Mouse (Mus musculus): ENCODE measurements around the gene Mrpl12. TPM values are rescaled to one million over a fixed set of nuclear protein-coding genes. Genes with fewer than 3 reads are reported as not detected.
A peak's percentile ranks its signal among the peaks of the same experiment; 100 is the strongest.

The Mrpl12 gene
- total RNA-seq (2017) = 20.8 and 24.1 TPM in 2 replicates

DNA sequence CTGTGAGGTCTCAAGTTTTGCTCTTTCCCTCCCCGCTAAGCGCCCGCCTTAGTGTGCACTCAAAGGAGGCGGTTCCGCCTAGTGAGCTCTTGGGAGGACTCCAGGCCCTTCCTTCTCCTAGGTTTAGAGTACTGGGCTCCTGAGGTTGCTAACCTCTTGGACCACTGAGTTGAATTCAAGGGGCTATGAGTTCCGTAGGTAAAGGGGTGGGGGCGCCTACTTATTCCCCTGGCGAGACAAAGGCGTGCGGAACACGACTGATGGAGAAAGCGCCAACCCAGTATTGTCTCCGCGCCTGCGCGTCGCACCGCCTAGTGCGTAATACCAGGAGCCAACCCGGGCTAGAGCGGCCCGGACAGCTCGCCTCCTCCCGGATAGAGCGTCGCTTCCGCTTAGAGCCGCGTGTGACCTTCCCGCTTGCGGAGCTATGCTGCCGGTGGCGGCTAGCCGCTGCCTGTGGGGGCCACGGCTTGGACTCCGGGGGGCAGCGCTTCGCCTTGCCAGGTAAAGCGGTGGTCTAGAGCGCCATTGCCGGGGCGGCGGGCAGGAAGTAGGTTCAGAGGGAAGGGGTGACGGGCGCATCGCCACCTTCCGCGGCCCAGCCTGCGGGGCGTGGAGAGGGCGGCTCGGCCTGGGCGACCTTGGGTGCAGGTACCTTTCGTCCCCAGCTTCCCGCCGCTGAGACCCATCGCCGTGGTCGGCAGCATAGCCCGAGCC is at the start of gene Mrpl12:
TSS of gene Mrpl12 (plus strand) at position 349 of the 717 bp plus-strand sequence.
- peak; percentile 88 for ATAC-seq (ENCODE audit: extremely low read depth, insufficient number of reproducible peaks, low FRiP score, poor library complexity, severe bottlenecking)

DNA sequence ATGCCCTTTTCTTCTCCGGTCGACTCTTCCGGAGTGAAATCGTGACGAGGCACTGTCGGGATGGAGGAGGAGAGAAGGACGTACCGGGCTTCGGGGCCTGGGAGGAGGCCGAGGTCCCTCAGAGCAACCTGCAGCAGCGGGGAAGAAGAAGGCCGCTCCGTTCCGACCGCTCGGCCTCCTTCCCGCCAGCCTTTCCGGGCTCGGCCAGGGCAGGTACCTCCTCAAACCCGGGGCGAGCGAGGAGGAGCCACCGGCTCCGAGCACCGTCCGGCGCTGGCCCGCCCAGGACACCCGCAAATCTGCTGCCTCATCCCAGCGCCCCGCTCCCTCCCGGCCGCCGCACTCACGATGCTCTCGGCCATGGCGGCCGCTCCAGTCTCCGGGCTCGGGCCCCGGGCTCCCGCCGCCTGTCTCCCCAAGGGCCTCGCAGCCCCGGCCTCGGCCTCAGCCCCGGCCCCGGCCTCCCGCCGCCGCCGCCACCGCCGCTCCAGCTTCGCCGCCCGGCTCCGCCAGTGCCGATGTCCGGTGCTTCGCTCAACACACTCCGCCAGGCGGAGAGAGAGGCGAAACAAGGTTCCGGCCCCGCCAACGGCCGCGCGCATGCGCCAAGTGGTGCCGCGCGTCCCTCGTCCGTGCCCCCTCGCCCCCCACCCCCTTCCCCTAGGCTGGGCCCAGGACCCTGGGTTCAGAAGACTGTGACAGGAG is 47.1 kb upstream of the Mrpl12 start, which contains the start of gene Nploc4:
TSS of gene Nploc4 (minus strand) at position 557 of the 705 bp plus-strand sequence.
- peak; percentile 83 for ATAC-seq (ENCODE audit: extremely low read depth, insufficient number of reproducible peaks, low FRiP score, poor library complexity, severe bottlenecking)

DNA sequence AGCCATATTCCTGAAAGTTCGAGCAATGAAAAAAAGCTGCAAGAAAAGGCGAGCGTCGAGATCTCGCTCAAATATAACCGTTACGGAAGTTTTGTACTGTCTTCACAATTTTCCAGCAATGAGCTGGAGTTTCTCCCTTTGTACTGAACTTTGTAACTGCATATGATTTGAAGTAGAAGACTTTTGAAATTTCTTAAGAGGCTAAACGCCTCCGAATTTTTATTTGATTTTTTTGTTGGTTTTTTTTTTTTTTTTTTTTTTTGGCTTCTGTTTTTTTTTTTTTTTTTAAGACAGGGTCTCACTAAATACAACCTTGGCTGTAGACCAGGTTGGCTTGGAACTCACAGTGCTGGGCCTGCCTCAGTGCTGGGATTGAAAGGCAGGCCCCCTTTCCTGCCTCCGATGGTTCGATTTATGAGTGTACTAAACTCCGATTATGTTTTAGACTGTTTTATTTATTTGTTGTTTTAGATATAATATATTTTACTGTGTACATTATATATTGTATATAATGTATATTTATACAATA is 46.5 kb upstream of the Mrpl12 start:
- no peak for ATAC-seq (ENCODE audit: extremely low read depth, insufficient number of reproducible peaks, low FRiP score, poor library complexity, severe bottlenecking)

DNA sequence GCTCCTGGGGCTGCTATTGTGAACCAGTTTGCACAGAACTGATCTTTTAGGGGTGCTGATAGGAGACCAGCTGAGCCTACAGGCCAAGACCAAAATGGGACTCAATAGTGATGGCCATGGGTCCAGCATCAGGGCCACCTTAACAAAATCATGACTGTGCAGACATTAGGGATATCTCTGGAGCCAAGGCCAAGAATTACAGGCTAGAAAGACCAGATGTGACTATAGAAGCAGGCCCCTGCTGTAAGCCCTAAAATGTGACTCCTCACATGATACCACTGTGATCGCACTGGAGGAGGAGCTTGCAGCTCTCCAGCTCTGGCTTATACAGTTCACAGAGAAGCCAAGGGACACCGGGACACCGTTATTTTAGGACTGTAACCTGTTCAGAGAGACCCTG is 42.1 kb upstream of the Mrpl12 start, which contains the start of gene Tspan10:
TSS of gene Tspan10 (plus strand) at position 301 of the 400 bp plus-strand sequence.
- ATAC-seq (ENCODE audit: extremely low read depth, insufficient number of reproducible peaks, low FRiP score, poor library complexity, severe bottlenecking) = no peak

DNA sequence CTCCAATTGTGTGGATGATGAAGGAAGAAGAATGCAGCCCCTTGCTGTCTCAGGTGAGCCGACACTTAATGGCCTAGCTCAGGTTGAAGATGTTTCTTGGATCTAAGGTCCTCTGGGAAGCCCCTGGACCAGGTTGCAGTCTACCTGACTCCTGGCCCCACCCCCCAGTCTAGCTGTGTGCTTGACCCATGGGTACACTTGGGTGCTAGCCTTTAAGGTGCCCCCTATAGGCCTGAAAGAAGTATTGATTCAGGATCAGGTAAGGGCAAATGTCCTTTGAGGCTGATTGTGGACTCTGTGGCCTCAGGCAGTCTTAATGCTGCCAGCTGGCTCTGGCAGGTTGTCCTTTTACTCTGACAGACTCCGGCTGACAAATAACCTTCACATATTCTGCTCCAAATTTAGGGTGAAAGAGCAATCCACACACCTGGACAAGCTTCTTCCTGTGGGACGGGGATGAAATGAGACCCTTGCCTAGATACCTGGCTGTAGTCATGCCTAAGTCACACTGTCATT is 41.6 kb upstream of the Mrpl12 start:
- no peak for ATAC-seq (ENCODE audit: extremely low read depth, insufficient number of reproducible peaks, low FRiP score, poor library complexity, severe bottlenecking)

DNA sequence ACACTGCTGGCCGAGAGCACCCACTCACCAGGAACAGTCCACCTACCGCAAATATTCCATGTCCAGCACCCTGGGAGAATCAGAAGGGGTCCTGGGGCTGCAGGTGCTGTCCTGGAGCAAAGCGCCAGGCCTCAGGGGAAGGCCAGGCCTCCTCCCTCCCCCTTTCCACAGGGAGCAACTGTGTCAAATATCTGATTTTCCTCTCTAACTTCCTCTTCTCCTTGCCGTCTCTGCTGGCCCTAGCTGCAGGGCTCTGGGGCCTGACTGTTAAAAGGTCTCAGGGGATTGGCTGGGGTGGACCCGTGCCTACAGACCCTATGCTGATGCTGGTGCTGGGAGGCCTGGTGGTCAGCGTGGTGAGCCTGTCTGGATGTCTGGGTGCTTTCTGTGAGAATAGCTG is 40.3 kb upstream of the Mrpl12 start:
- ATAC-seq (ENCODE audit: extremely low read depth, insufficient number of reproducible peaks, low FRiP score, poor library complexity, severe bottlenecking) = no peak

DNA sequence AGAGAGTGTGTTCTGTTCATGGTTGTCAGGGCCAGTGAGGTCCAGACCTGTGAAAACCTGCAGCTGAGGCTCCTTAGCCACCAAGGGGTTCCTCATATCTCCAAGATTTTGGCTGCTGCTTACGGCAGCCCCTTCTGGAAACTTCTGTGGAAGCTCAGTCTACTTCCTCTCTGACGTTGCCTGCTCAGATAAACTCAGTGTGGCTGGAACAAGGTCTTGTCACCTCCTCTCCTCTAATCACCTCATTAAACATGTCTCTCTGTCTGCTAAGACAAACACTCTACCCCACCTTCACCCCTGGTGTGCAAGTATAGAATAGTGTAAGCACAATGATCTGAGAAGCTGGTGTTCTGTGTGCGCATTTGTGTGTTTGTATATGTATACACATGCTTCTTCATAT is 38.9 kb upstream of the Mrpl12 start:
- ATAC-seq (ENCODE audit: extremely low read depth, insufficient number of reproducible peaks, low FRiP score, poor library complexity, severe bottlenecking) = no peak

DNA sequence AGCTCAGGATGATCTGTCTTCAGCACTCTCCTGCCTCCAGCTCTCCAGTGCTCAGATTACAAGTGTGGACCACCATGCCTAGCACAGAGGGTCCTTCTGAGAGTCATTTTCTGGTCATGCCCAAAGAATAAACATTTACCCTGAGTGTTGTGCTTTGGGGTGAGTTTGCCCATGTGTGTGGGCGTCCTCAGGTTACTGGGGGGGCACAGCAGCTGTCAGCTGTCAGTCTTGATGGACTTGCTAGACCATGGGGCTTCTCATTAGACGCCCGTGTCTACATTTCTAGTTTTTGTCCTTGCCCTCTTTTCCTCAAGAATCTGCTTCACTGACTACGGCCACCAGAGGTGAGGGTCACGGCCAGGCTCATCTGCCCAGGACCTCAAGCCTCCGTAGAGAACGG is 37.2 kb upstream of the Mrpl12 start:
- no peak for ATAC-seq (ENCODE audit: extremely low read depth, insufficient number of reproducible peaks, low FRiP score, poor library complexity, severe bottlenecking)

DNA sequence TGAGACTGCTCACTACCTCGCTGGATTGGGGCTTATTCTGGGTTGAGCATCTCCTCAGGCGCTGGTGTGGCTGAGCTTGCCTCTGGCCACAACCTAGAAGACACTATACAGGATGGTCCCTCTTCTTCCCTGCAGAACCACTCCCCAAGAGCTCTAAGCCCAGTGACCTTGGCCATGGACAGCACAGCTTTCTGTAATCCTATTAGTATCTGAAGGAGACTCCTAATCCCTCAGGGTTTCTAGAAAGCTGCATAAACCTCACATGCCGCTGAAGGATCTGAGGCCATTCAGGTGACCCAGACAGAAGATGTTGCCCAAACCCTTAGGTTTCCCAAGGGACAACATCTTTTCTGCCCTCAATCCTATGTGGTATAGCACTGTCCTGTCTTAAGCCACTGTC is 32.2 kb upstream of the Mrpl12 start:
- ATAC-seq (ENCODE audit: extremely low read depth, insufficient number of reproducible peaks, low FRiP score, poor library complexity, severe bottlenecking) = no peak

DNA sequence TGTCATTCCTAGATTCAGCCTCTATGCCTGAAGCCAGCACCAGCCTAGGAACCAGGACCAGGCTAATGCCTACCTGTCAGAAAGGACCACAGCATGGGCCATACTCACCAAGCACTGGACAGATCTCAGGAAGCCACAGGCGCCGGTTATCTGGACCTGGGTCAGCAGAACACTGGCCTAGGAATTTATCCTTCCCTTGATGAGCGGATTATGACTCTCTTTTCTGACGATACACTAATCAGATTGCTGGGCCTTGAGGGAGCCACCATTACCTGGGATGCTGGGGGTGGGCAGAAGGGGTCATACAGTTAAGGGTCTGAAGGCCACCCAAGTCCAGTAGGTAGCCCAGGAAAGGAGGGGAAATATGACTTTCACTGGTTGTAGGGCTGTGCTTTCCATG is 31.1 kb upstream of the Mrpl12 start, which contains the start of gene Pde6g:
TSS of gene Pde6g (minus strand) at position 195 of the 400 bp plus-strand sequence.
- ATAC-seq (ENCODE audit: extremely low read depth, insufficient number of reproducible peaks, low FRiP score, poor library complexity, severe bottlenecking) = no peak

DNA sequence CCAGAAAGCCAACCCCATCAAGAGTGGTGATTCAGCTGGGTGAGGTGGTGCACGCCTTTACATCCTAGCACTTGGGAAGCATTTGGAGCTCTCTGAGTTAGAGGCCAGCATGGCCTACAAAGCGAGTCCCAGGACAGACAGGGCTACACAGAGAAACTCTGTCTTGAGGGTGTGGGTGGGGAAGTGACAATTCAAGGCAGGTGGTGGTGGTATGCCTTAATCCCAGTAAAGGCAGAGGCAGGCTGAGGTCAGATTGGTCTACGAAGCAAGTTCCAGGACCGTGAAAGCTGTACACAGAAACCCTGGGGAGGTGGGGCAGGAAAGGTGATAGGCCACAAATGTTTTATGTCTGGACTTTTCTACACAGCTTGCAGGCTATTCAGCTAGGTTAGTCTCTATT is 29.4 kb upstream of the Mrpl12 start:
- ATAC-seq (ENCODE audit: extremely low read depth, insufficient number of reproducible peaks, low FRiP score, poor library complexity, severe bottlenecking) = no peak

DNA sequence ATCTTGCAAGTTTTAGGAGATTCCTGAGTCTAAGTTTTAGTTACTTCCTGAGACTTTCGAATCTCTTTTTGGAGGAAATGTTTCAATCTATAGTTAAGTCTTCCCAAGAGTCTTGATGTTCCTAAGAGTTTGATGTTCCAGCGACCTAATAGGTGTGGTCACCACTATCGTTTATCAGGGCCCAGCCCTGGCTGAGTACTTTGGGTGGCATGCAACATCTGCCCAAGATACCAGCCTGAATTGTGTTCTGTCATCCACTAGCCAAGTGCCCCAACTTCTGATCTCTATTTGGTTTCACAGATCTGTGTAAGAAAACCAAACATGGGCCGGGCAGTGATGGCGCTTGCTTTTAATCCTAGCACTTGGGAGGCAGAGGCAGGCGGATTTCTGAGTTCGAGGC is 29.0 kb upstream of the Mrpl12 start:
- ATAC-seq (ENCODE audit: extremely low read depth, insufficient number of reproducible peaks, low FRiP score, poor library complexity, severe bottlenecking) = no peak

DNA sequence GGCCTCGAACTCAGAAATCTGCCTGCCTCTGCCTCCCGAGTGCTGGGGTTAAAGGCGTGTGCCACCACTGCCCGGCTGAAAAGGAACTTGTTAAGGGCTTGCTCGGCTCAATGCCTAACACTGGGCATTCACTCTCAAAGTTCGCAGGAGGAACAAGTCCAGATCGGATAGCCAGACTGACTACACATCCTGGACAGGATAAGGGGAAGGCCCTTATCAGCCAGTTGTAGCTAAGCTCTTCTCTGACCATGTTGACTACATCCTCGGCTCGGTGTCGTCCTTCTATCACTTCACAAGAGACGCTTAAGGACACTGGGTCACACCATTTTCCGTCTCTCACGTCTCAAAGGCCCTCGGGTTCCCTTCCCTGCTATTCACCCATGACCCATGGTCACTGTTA is 27.0 kb upstream of the Mrpl12 start:
- no peak for ATAC-seq (ENCODE audit: extremely low read depth, insufficient number of reproducible peaks, low FRiP score, poor library complexity, severe bottlenecking)

DNA sequence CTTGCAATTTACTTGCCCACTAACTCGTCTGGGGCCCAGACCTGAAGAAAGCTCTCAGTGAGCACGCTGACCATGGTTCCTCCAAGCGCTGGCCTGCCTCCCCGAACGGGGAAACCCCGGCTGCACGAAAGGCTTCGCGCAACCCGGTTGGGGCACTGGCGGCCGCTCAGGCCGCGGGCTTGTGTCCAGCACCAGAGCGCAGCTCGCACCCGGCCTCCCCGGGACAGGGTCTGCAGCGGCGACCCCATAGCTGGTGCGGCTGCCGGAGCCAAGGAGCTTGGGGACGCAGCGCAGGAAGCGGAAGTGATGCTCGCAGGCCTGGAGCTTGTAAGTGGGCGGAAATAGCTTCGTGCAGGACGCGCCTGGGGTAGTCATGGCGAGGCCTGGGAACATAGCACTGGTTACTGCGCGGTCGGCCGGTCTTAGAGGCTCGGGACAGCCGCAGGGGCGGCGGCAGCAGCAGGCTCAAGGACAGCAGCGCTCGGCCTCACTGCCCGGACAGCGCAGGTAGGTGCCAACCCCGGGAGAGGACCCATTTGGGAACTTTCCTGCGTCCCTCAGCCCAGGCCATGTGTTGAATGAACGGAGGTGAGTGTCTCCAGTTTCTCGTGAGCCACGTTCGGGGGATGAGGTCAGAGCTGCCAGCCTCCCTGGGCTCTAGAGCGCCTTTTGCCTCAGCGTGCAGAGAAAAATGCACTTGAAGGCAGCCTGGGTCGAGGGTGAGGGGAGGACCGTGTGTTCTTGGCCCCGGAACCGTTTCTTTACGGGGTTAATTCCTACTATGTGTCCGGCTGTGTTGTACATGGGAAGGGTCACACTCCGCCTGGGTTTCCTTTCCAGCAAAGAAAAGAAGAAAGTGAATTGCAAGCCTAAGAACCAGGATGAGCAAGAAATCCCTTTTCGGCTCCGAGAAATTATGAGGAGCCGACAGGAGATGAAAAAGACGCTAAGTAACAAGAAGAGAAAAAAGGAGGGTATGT is 26.4 kb upstream of the Mrpl12 start, which contains the start of the genes Oxld1 and Ccdc137:
TSS of gene Oxld1 (minus strand) at position 297 of the 980 bp plus-strand sequence.
TSS of gene Ccdc137 (plus strand) at position 344 of the 980 bp plus-strand sequence.
- peak; percentile 86 for ATAC-seq (ENCODE audit: extremely low read depth, insufficient number of reproducible peaks, low FRiP score, poor library complexity, severe bottlenecking)

DNA sequence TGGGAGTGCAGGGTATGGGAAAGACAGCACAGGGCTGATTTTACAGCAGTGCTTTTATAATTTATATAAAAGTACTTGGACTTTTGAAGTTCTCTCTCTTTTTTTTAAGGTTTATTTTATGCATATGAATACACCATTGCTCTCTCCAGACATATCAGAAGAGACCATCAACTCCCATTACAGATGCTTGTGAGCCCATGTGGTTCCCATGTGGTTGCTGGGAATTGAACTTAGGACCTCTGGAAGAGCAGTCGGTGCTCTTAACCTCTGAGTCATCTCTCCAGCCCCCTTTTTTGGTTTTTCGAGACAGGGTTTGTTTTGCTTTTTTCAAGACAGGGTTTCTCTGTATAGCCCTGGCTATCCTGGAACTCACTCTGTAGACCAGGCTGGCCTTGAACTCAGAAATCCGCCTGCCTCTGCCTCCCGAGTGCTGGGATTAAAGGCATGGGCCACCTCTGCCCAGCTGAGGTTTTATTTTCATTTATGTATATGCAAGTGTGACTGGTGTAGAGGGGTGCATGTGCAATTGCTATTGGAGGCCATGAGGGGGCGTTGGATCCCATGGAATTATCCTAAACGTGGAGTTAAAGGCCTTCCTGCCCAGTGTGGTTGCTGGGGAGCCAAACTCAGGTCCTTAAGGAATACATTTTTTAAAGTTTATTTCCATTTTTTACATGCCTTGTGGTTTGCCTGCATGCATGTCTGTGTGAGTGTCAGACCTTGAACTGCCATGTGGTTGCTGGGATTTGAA is 25.4 kb upstream of the Mrpl12 start:
- no peak for ATAC-seq (ENCODE audit: extremely low read depth, insufficient number of reproducible peaks, low FRiP score, poor library complexity, severe bottlenecking)

DNA sequence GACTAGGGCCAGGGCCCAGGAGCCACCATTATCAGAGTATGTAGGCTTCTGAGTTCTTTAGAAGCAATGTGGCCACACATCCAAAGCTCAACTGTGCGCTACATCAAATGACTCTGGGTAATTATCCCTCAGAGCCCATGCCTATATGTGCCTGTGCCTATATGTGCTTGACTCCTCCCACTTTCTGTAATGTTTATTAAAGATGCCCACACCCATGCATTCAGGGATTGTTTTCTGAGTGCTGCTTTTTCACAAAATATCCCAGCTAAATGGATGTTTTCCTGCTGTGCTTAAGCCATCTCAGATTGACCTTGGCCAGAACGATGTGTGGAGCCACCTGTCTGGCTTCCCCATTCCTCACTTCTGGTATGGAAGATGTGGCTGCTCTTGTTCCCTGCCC is 20.9 kb upstream of the Mrpl12 start:
- no peak for ATAC-seq (ENCODE audit: extremely low read depth, insufficient number of reproducible peaks, low FRiP score, poor library complexity, severe bottlenecking)

DNA sequence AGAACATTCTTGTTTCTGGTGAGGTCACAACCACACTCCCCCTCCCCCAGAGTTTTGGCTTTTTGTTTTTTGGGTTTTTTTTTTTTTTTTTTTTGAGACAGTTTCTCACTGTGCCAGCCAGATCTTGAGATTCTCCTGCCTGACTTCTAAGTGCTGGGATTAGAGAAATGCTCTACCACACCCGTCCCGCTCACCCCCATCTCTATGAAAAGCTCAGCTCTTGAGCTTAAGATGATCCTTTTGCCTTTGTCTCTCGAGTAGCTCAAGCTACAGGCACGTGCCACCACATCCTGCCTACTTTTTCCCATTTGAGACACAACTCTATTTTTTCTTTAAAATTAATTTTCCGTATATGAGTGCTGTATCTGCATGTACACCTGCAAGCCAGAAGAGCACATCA is 20.0 kb upstream of the Mrpl12 start:
- no peak for ATAC-seq (ENCODE audit: extremely low read depth, insufficient number of reproducible peaks, low FRiP score, poor library complexity, severe bottlenecking)

DNA sequence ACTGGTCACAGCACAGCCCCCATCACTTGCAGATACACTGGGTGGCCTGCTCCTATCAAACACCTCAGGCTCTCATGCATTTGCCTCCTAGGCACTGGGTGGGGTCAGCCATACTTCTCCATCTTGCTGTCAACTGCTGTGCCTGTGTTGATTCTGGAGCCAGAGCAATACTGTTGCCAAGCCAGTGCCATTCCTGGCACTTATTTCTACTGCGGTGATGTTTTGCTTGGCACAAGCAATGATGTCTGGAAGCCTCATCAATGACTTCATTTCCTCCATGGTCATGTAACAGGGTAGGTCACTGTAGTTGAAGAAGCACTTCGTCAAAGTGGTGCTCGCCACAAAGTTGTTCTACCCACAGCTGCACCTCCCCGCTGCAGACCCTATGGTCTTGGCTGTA is 18.9 kb upstream of the Mrpl12 start:
- ATAC-seq (ENCODE audit: extremely low read depth, insufficient number of reproducible peaks, low FRiP score, poor library complexity, severe bottlenecking) = no peak

Measured in neutrophil, adult 5-6 weeks (primary cell).